Mouse (Mus musculus) hindbrain, embryonic 12.5 days (tissue): Measurements from ENCODE around the gene Atp2b2. TPM values are rescaled to one million over a fixed set of nuclear protein-coding genes. Genes with fewer than 3 reads are reported as not detected.
A peak's percentile ranks its signal among the peaks of the same experiment; 100 is the strongest.

Experiments used
- ATAC-seq: fragments of 200-750 bp; cut with Nextera tagmentation; 2 replicates; pipeline ENCODE4 v1.8.0; 2017; ENCODE audit warnings: moderate TSS enrichment; ENCODE audit not compliant: low FRiP score
- H3K27ac ChIP-seq: fragments of 300-500 bp; sonication (generic); 2 replicates; pipeline ENCODE4 v1.5.1; 2016; ENCODE audit warnings: mild to moderate bottlenecking
- H3K27me3 ChIP-seq: fragments of 300-500 bp; sonication (generic); 2 replicates; pipeline ENCODE4 v1.6.1; 2016; ENCODE audit warnings: mild to moderate bottlenecking
- H3K36me3 ChIP-seq: fragments of 300-500 bp; sonication (generic); 2 replicates; pipeline ENCODE4 v1.6.1; 2016; ENCODE audit warnings: mild to moderate bottlenecking
- H3K4me1 ChIP-seq: fragments of 300-500 bp; sonication (generic); 2 replicates; pipeline ENCODE4 v1.6.1; 2016
- H3K4me2 ChIP-seq: fragments of 300-500 bp; sonication (generic); replicated peaks from 2 replicates; pipeline ENCODE4 v1.6.1; 2016; ENCODE audit warnings: mild to moderate bottlenecking
- H3K4me3 ChIP-seq: fragments of 300-500 bp; sonication (generic); 2 replicates; pipeline ENCODE4 v1.5.1; 2016; ENCODE audit warnings: mild to moderate bottlenecking
- H3K9ac ChIP-seq: fragments of 300-500 bp; sonication (generic); 2 replicates; pipeline ENCODE4 v1.6.1; 2016; ENCODE audit warnings: mild to moderate bottlenecking, moderate library complexity
- H3K9me3 ChIP-seq: fragments of 300-500 bp; sonication (generic); replicated peaks from 2 replicates; pipeline ENCODE4 v1.6.1; 2016; ENCODE audit warnings: mild to moderate bottlenecking
- WGBS: fragments of 180-500 bp; shearing (Covaris S2); methylation state at CpG from one replicate; pipeline ENCODE4 v1.1.7; 2016; 5-methylcytosine and 5-hydroxymethylcytosine counted together
- polyA plus RNA-seq: library from polyadenylated mRNA; unstranded; fragments of >200 nt; fragmentation: Nextera tagmentation; extraction: Ambion mirVana; gene quantifications from 2 replicates; pipeline ENCODE4 v1.2.1, GENCODE M21; 2016

The Atp2b2 gene
- polyA plus RNA-seq, 1 experiment from 2014 or later, result 12.1 TPM

- H3K9me3 ChIP-seq, result no peaks in the 10 kb centered on the region
- no peak for ATAC-seq
- H3K27me3 ChIP-seq, result no peaks in the 10 kb centered on the region
- H3K4me2 ChIP-seq, result no peak overlapping the region
- H3K4me3 ChIP-seq, result no peak overlapping the region
- 60% methylated on average over 5 of the region's 5 CpGs for WGBS
- no peak overlapping the region for H3K27ac ChIP-seq
- no peaks in the 10 kb centered on the region for H3K36me3 ChIP-seq
- H3K4me1 ChIP-seq, result no peaks in the 10 kb centered on the region; the same call in 1 of the 2 replicates
- no peak overlapping the region for H3K9ac ChIP-seq
These were observed 138.0 kb downstream of the Atp2b2 start for GRCm38 (mm10) chr6:113904406-113904805.

GRCm38 (mm10) chr6:113896023-113896422, 146.4 kb downstream of the Atp2b2 start:
- 92% methylated on average over 4 of the region's 4 CpGs for WGBS
- no peak overlapping the region for H3K9ac ChIP-seq
- H3K27ac ChIP-seq, result no peak overlapping the region
- no peak overlapping the region for H3K4me3 ChIP-seq
- no peaks in the 10 kb centered on the region for H3K36me3 ChIP-seq
- no peaks in the 10 kb centered on the region for H3K9me3 ChIP-seq
- peaks cover 22% of the 10 kb centered on the region for H3K27me3 ChIP-seq
- no peak overlapping the region for H3K4me2 ChIP-seq
- no peak for ATAC-seq
- H3K4me1 ChIP-seq, result 0 out of 2 replicates have a peak, but pooled peaks cover 8% of the 10 kb centered on the region

GRCm38 (mm10) chr6:113894008-113894407, 148.4 kb downstream of the Atp2b2 start:
- 77% methylated on average over 3 of the region's 3 CpGs for WGBS
- Histone ChIP-seq H3K4me2 (no peak overlapping the region), H3K27ac (no peak overlapping the region), H3K36me3 (no peaks in the 10 kb centered on the region), H3K4me3 (no peak overlapping the region), H3K9me3 (no peaks in the 10 kb centered on the region), H3K9ac (no peak overlapping the region), H3K4me1 (peaks cover 26% of the 10 kb centered on the region), H3K27me3 (peaks cover 41% of the 10 kb centered on the region)
- no peak for ATAC-seq

- no peaks in the 10 kb centered on the region for H3K9me3 ChIP-seq
- ATAC-seq, result no peak
- 0 out of 2 replicates have a peak overlapping the region, but pooled peaks have one; percentile 71 for H3K27ac ChIP-seq
- peaks cover 43% of the 10 kb centered on the region for H3K27me3 ChIP-seq
- peak overlapping the region; percentile 64 for H3K4me2 ChIP-seq
- no peaks in the 10 kb centered on the region for H3K36me3 ChIP-seq
- 54% methylated on average over 13 of the region's 13 CpGs for WGBS
- H3K9ac ChIP-seq, result no peak overlapping the region
- H3K4me1 ChIP-seq, result peaks cover 36% of the 10 kb centered on the region
- no peak overlapping the region for H3K4me3 ChIP-seq
These were observed 150.2 kb downstream of the Atp2b2 start for GRCm38 (mm10) chr6:113892091-113892674.

- Histone ChIP-seq H3K9ac (peak overlapping the region; percentile 78), H3K4me2 (peak overlapping the region; percentile 64), H3K4me3 (peak overlapping the region; percentile 52), H3K9me3 (no peaks in the 10 kb centered on the region), H3K36me3 (no peaks in the 10 kb centered on the region), H3K27ac (peak overlapping the region; percentile 71), H3K4me1 (peaks cover 41% of the 10 kb centered on the region), H3K27me3 (peaks cover 43% of the 10 kb centered on the region)
- 1% methylated on average over 40 of the region's 49 CpGs for WGBS
- peak; percentile 79 for ATAC-seq
These were observed 151.0 kb downstream of the Atp2b2 start for GRCm38 (mm10) chr6:113891225-113891967.

GRCm38 (mm10) chr6:113890858-113891213, 151.6 kb downstream of the Atp2b2 start:
- H3K27me3 ChIP-seq, result peaks cover 43% of the 10 kb centered on the region
- H3K4me3 ChIP-seq, result peak overlapping the region; percentile 52
- H3K36me3 ChIP-seq, result no peaks in the 10 kb centered on the region
- H3K4me2 ChIP-seq, result peak overlapping the region; percentile 64
- peak overlapping the region; percentile 78 for H3K9ac ChIP-seq
- H3K9me3 ChIP-seq, result no peaks in the 10 kb centered on the region
- peak overlapping the region; percentile 71 for H3K27ac ChIP-seq
- 2% methylated on average over 10 of the region's 10 CpGs for WGBS
- peak; percentile 60 for ATAC-seq
- peaks cover 41% of the 10 kb centered on the region for H3K4me1 ChIP-seq

- 20% methylated on average over 16 of the region's 16 CpGs for WGBS
- H3K4me2 ChIP-seq, result peak overlapping the region; percentile 64
- peak overlapping the region; percentile 71 for H3K27ac ChIP-seq
- H3K36me3 ChIP-seq, result no peaks in the 10 kb centered on the region
- H3K4me3 ChIP-seq, result peak overlapping the region; percentile 52
- H3K9ac ChIP-seq, result peak overlapping the region; percentile 78
- peak; percentile 29 for ATAC-seq
- H3K4me1 ChIP-seq, result peaks cover 41% of the 10 kb centered on the region
- no peaks in the 10 kb centered on the region for H3K9me3 ChIP-seq
- peaks cover 43% of the 10 kb centered on the region for H3K27me3 ChIP-seq
These were observed 152.2 kb downstream of the Atp2b2 start for GRCm38 (mm10) chr6:113890023-113890857.

- Histone ChIP-seq H3K4me3 (0 out of 2 replicates have a peak overlapping the region, but pooled peaks have one; percentile 52), H3K4me2 (peak overlapping the region; percentile 64), H3K4me1 (peaks cover 41% of the 10 kb centered on the region), H3K9ac (no peak overlapping the region), H3K27ac (no peak overlapping the region), H3K9me3 (no peaks in the 10 kb centered on the region), H3K36me3 (no peaks in the 10 kb centered on the region), H3K27me3 (peaks cover 43% of the 10 kb centered on the region)
- WGBS, result 49% methylated on average over 3 of the region's 3 CpGs
- 0 out of 2 replicates have a peak, but pooled peaks have one; percentile 24 for ATAC-seq
These were observed 153.2 kb downstream of the Atp2b2 start for GRCm38 (mm10) chr6:113889180-113889579.

GRCm38 (mm10) chr6:113886886-113887285, 155.5 kb downstream of the Atp2b2 start:
- H3K4me1 ChIP-seq, result peaks cover 52% of the 10 kb centered on the region

GRCm38 (mm10) chr6:113884806-113885205, 157.6 kb downstream of the Atp2b2 start:
- Histone ChIP-seq H3K27ac (no peak overlapping the region), H3K9ac (no peak overlapping the region), H3K9me3 (no peaks in the 10 kb centered on the region), H3K4me2 (no peak overlapping the region), H3K36me3 (no peaks in the 10 kb centered on the region), H3K27me3 (peaks cover 12% of the 10 kb centered on the region), H3K4me3 (no peak overlapping the region), H3K4me1 (peaks cover 37% of the 10 kb centered on the region)
- no peak for ATAC-seq
- WGBS, result 71% methylated on average over 4 of the region's 4 CpGs

More at GRCm38 (mm10) chr6:113886886-113887285, 155.5 kb downstream of the Atp2b2 start:
- Histone ChIP-seq H3K27ac (no peak overlapping the region), H3K9me3 (no peaks in the 10 kb centered on the region), H3K36me3 (no peaks in the 10 kb centered on the region), H3K4me2 (no peak overlapping the region), H3K4me3 (no peak overlapping the region), H3K9ac (no peak overlapping the region; the same call in 1 of the 2 replicates), H3K27me3 (peaks cover 24% of the 10 kb centered on the region)
- ATAC-seq, result no peak

- Histone ChIP-seq H3K9ac (no peak overlapping the region), H3K4me2 (no peak overlapping the region), H3K27me3 (peaks cover 2% of the 10 kb centered on the region; the same call in 1 of the 2 replicates), H3K27ac (no peak overlapping the region), H3K4me3 (no peak overlapping the region), H3K4me1 (peaks cover 25% of the 10 kb centered on the region), H3K9me3 (no peaks in the 10 kb centered on the region), H3K36me3 (no peaks in the 10 kb centered on the region)
- WGBS, result 42% methylated on average over 9 of the region's 9 CpGs
- no peak for ATAC-seq
These were observed 159.2 kb downstream of the Atp2b2 start for GRCm38 (mm10) chr6:113883225-113883624.

GRCm38 (mm10) chr6:113882396-113882795, 160.0 kb downstream of the Atp2b2 start:
- H3K4me2 ChIP-seq, result no peak overlapping the region
- H3K27ac ChIP-seq, result no peak overlapping the region
- peaks cover 21% of the 10 kb centered on the region for H3K4me1 ChIP-seq
- ATAC-seq, result no peak
- H3K9me3 ChIP-seq, result no peaks in the 10 kb centered on the region
- WGBS, result 53% methylated on average over 7 of the region's 7 CpGs
- H3K9ac ChIP-seq, result no peak overlapping the region
- no peak overlapping the region for H3K4me3 ChIP-seq
- peaks cover 2% of the 10 kb centered on the region; the same call in 1 of the 2 replicates for H3K27me3 ChIP-seq
- H3K36me3 ChIP-seq, result no peaks in the 10 kb centered on the region
